Mouse (Mus musculus): ENCODE results near the gene Boc. TPM values are rescaled to one million over a fixed set of nuclear protein-coding genes. Genes with fewer than 3 reads are reported as not detected.

Boc gene
- polyA plus RNA-seq, 1 experiment: not detected

GRCm38 (mm10) chr16:44530191-44530590 lies 28.5 kb downstream of the Boc start:
- no peaks in the 10 kb centered on the region for H3K4me1 ChIP-seq (ENCODE audit: control insufficient read depth, insufficient read depth, low read length)
- TF ChIP-seq CTCF (IDR thresholded peaks at IDR 0.05; ENCODE audit: low read depth, low read length) (no peak), POLR2A (IDR thresholded peaks at IDR 0.05; ENCODE audit: borderline replicate concordance, low read depth, low read length) (no peak)
- H3K4me3 ChIP-seq (ENCODE audit: insufficient read depth, low read length): no peak overlapping the region
- no peak overlapping the region for H3K27ac ChIP-seq (ENCODE audit: insufficient read depth, low read depth, low read length)

GRCm38 (mm10) chr16:44529691-44530090 lies 29.0 kb downstream of the Boc start:
- Histone ChIP-seq H3K4me3 (ENCODE audit: insufficient read depth, low read length) (no peak overlapping the region), H3K4me1 (ENCODE audit: control insufficient read depth, insufficient read depth, low read length) (no peaks in the 10 kb centered on the region), H3K27ac (ENCODE audit: insufficient read depth, low read depth, low read length) (no peak overlapping the region)
- TF ChIP-seq POLR2A (IDR thresholded peaks at IDR 0.05; ENCODE audit: borderline replicate concordance, low read depth, low read length) (no peak), CTCF (IDR thresholded peaks at IDR 0.05; ENCODE audit: low read depth, low read length) (no peak)

- no peak overlapping the region for H3K4me3 ChIP-seq (ENCODE audit: insufficient read depth, low read length)
- no peak for TF ChIP-seq CTCF (IDR thresholded peaks at IDR 0.05; ENCODE audit: low read depth, low read length)
- no peak for TF ChIP-seq POLR2A (IDR thresholded peaks at IDR 0.05; ENCODE audit: borderline replicate concordance, low read depth, low read length)
- no peak overlapping the region for H3K27ac ChIP-seq (ENCODE audit: insufficient read depth, low read depth, low read length)
- H3K4me1 ChIP-seq (ENCODE audit: control insufficient read depth, insufficient read depth, low read length): no peaks in the 10 kb centered on the region
Observed at GRCm38 (mm10) chr16:44528955-44529354, 29.7 kb downstream of the Boc start.

GRCm38 (mm10) chr16:44527218-44527905 lies 31.3 kb downstream of the Boc start:
- Histone ChIP-seq H3K4me1 (ENCODE audit: control insufficient read depth, insufficient read depth, low read length) (no peaks in the 10 kb centered on the region), H3K27ac (ENCODE audit: insufficient read depth, low read depth, low read length) (no peak overlapping the region), H3K4me3 (ENCODE audit: insufficient read depth, low read length) (no peak overlapping the region)
- TF ChIP-seq POLR2A (IDR thresholded peaks at IDR 0.05; ENCODE audit: borderline replicate concordance, low read depth, low read length) (no peak), CTCF (IDR thresholded peaks at IDR 0.05; ENCODE audit: low read depth, low read length) (no peak)

DNA sequence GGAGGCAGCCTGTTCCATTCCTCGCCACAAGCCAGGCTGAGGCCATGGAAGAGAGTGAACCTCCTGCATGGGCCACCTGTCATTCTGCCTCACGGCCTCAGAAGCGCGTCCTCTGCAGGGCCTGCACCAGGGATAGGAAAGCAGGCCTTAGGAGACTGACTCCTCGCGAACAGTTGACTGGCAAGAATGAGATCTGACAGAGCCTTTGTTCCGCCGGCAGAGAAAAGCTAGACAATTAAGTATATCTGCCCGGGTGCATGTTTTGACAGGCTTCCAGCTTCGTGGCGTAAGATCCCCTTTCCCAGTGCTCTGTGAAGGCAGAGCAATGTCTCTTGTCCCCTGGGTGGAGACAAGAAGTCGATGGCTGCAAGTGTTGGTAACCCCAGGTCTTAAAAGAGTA lies 32.0 kb downstream of the Boc start:
- TF ChIP-seq CTCF (IDR thresholded peaks at IDR 0.05; ENCODE audit: low read depth, low read length) (no peak), POLR2A (IDR thresholded peaks at IDR 0.05; ENCODE audit: borderline replicate concordance, low read depth, low read length) (no peak)
- no peak overlapping the region for H3K4me3 ChIP-seq (ENCODE audit: insufficient read depth, low read length)

DNA sequence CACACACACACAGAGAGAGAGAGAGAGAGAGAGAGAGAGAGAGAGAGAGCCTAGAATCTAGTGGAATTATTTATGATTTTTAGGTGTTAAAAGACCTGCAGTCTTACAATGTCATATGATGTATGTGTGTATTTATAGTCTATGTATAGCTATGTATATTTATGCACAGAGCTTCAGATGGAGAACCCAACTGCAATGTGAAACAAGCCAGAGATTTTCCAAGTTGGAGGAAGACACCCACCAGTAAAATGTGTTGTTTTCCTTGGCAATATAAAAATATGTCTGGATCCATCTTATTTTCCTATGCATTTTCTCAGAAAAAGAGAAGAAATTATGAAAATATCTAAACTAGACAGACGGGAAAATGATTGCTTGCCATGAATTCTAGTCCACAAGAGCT lies 32.7 kb downstream of the Boc start:
- TF ChIP-seq POLR2A (IDR thresholded peaks at IDR 0.05; ENCODE audit: borderline replicate concordance, low read depth, low read length): no peak
- TF ChIP-seq CTCF (IDR thresholded peaks at IDR 0.05; ENCODE audit: low read depth, low read length): no peak
- Histone ChIP-seq H3K27ac (ENCODE audit: insufficient read depth, low read depth, low read length) (no peak overlapping the region), H3K4me3 (ENCODE audit: insufficient read depth, low read length) (no peak overlapping the region), H3K4me1 (ENCODE audit: control insufficient read depth, insufficient read depth, low read length) (no peaks in the 10 kb centered on the region)

More for the DNA sequence above, 32.0 kb downstream of the Boc start:
- Histone ChIP-seq H3K27ac (ENCODE audit: insufficient read depth, low read depth, low read length) (no peak overlapping the region), H3K4me1 (ENCODE audit: control insufficient read depth, insufficient read depth, low read length) (no peaks in the 10 kb centered on the region)

DNA sequence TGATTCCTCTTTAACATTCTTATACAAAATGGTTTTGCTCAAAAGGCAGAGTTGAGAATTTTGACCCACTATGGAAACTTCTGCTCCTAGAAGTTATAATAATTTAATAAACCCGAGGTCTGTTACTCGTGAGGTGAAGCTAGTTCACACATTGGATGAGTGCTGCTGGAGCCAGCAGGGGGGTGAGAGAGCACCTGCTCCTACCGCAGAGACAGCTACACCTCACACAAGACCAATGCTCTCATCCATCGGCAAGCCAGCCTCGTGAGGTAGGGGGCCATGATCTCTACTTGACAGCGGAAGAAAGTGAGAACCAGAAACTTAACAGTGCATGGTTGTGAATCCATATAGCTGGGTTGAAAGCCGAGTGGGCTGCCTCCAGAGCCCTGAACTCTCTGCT lies 35.1 kb downstream of the Boc start:
- no peak overlapping the region for H3K27ac ChIP-seq (ENCODE audit: insufficient read depth, low read depth, low read length)
- H3K4me1 ChIP-seq (ENCODE audit: control insufficient read depth, insufficient read depth, low read length): no peaks in the 10 kb centered on the region
- H3K4me3 ChIP-seq (ENCODE audit: insufficient read depth, low read length): no peak overlapping the region

DNA sequence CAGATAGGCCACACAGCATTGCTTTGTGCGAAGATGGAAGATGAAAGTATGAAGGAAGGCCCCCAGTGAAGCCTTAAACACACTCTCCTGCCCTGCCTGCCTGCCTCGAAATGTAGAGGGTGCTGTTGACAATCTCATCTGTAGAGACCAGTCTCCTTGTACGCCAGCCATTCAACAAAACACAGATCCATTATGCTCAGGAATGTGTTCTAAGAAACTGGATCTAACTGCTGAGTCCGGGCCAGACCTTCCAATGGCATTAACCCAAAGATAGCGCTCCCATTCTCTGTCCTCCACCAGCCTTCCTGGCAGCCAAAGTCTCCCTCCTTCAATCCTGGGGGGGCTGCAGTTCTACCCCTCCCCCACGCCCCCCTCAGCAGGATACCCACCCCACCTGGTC lies 42.2 kb downstream of the Boc start:
- Histone ChIP-seq H3K4me3 (ENCODE audit: insufficient read depth, low read length) (no peak overlapping the region), H3K4me1 (ENCODE audit: control insufficient read depth, insufficient read depth, low read length) (no peaks in the 10 kb centered on the region), H3K27ac (ENCODE audit: insufficient read depth, low read depth, low read length) (no peak overlapping the region)
- no peak for TF ChIP-seq POLR2A (IDR thresholded peaks at IDR 0.05; ENCODE audit: borderline replicate concordance, low read depth, low read length)
- TF ChIP-seq CTCF (IDR thresholded peaks at IDR 0.05; ENCODE audit: low read depth, low read length): no peak

More for the DNA sequence above, 35.1 kb downstream of the Boc start:
- TF ChIP-seq CTCF (IDR thresholded peaks at IDR 0.05; ENCODE audit: low read depth, low read length) (no peak), POLR2A (IDR thresholded peaks at IDR 0.05; ENCODE audit: borderline replicate concordance, low read depth, low read length) (no peak)

GRCm38 (mm10) chr16:44510521-44511213 lies 48.0 kb downstream of the Boc start:
- TF ChIP-seq POLR2A (IDR thresholded peaks at IDR 0.05; ENCODE audit: borderline replicate concordance, low read depth, low read length): no peak
- TF ChIP-seq CTCF (IDR thresholded peaks at IDR 0.05; ENCODE audit: low read depth, low read length): no peak
- Histone ChIP-seq H3K4me3 (ENCODE audit: insufficient read depth, low read length) (no peak overlapping the region), H3K4me1 (ENCODE audit: control insufficient read depth, insufficient read depth, low read length) (no peaks in the 10 kb centered on the region), H3K27ac (ENCODE audit: insufficient read depth, low read depth, low read length) (no peak overlapping the region)

Measured in bone marrow macrophage, adult 2 months (primary cell).